Mouse (Mus musculus): ENCODE measurements around the gene Dnase2a.

Dnase2a gene

GRCm38 (mm10) chr8:84970135-84970790 is 61.9 kb downstream of the Dnase2a start:
- no peak for DNase-seq (ENCODE audit: low spot score)

GRCm38 (mm10) chr8:84970913-84971312 is 62.6 kb downstream of the Dnase2a start:
- DNase-seq (ENCODE audit: low spot score): no peak
